Mouse (Mus musculus) spleen, postnatal 4 days (tissue): Measurements from ENCODE around the gene Reep3.

Source experiments
- DNase-seq, 2 experiments: peaks; one replicate each; pipeline ENCODE4 v3.0.0; 2022; ENCODE audit warnings: low spot score in 2 of 2

Gene Reep3

DNA sequence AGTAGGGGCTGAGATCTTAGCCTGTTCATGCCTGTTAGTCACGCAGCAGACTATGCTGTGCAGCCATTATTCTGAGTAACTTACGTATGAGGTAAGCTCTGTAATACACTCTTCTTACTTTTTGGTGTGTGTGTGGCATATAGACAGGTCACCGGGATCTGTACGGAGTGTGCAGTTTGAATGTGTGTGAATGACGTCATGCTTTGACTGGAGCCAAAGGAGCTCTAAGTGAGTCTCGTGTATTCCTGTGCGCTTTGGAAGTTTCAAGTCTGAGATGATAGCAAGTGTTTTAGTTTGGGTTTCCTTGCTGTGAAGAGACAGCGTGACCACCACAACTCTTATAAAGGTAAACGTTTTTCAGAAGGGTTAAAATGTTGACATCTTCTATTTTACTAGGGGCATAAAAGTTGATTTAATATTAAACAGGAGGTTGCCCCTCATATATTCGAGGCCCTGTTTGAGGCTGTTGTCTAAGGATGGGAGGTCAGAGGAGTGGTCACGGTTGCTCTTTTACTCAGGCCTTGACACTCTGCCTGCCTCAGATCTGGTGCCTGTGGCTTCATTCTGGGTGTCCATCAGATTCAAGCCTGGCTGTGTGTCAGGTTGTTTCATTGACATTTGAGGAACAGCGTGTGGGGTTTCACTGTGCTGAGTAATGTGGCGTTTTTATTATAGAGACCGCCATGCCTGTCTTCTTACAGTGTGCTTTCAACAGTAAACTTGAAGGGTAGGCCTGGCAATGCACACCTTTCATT is 14.5 kb upstream of the Reep3 start:
- no peak for DNase-seq

DNA sequence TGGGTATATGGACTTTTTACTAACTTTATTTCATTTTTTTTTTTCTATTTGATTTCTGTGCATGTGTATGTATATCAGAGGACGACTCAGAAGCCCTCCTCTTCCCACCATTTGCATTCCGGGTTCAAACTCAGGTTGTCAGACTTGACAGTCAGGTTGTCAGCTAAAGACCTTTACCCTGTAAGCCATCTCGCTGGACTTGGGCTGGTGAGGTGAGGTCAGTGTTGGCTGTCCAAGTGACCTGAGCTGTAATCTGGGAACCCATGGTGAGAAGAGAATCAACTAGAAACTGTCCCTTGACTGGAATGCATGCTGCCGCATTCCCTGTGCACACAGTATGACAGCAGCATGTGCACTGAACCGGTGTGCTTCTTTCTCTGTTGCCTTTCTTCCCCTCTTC is 12.9 kb upstream of the Reep3 start:
- DNase-seq, result no peak

DNA sequence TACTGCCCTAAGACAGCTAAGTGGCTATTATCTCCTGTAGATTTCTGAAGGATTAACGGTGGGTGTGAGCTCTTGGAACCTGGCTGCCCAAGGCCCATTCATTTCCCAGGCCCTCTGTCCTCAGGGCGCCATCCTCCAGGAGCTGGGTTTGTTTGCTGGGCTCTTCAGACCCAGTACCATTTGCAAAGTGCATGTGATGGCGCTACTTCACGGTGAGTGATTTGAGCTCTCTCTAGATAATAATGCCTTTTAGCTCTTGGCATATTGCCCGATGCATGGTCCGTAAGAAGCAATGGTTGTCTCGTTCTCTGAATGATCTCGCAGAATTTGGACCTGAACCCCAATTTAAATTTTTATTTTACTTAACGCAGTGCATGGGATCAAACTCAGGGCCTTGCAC is 11.4 kb upstream of the Reep3 start:
- no peak for DNase-seq

DNA sequence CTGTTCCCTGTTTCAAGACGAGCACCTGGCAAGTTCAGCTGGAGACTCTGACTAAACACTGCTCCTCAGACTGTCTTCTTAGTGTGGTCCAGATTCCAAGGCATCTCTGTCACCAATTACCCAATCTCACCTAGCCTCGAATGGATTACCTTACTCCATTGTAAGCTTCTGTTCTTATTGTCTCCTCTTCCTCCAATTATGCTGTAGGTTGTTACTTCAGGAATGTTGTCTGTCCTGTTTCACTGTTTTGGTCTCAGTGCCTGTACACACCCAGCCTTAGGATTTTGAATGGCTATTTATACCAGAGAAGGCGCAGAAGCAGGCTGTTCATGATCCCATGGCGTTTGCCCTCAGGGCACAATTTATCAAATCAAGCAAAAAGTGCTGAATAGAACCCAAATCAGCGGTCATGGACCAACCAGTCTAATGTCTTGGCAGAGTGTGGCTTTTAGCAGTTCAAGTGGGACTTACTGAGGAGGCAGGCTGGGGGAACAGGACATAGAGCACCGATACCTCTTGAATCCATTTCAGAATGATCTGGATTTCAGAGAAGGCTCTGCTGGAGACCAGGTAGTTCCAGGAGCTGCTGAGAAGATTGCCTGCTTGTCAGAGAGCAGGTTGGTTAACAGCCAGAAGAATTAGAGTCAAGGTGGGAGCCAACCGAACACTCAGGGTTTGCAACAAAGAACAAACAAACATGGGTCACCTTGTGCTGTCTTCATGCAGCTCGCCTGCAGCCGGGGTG is 10.4 kb upstream of the Reep3 start:
- no peak for DNase-seq

DNA sequence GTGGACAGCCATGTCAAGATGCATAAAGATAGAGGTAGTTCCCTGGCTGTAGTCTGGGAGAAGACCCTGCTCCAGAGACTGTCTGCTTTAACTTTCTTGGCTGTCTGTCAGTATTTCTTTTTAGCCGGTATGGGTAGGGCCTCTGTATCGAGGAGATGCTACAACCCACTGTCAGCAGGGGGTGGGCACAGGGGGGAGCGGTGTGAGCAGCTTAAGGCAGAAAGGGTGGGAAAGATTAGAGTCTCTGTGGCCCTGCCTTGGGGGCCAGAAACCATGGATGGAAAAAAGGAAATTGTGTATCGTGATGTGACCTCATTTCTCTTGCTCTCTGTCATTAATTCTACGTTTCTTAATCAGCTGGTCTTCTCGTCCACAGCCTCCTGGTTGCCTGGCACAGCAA is 9.7 kb upstream of the Reep3 start:
- DNase-seq, result no peak

DNA sequence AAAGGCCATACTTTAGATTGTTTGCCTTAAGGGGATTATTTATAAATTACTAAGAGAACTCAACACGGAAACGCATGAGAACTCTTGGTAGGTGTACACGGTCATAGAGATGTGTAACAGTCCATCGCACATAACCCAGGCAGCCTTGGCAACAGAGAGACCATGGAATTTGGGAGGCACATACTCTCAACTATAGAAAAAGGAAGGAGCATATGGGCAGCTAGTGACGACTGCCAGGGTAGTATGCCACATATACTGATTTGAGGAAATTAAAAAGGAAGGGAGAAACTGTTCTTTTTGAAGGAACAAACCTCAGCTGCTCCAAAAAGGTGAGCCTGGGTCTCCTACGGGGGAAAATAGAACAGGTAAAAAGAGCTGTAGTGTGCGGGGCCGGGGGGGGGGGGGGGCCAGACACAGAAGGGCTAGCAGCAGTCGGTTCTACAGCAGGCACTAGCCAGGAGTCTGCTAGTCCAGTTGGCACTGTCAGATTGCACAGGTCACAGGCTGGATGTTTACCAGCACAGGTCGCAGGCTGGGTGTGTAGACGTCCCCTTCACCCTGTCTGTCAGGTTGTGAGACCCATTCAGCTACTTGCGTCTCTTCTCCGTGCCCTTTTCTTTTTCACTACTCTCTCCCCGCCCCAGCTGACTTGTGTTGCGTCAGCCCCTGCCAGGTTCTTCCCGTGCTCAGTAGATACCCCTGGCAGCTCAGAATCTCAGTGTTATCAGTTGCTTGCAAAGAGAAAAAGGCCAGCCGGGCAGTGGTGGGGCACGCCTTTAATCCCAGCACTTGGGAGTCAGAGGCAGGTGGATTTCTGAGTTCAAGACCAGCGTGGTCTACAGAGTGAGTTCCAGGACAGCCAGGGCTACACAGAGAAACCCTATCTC is 8.8 kb upstream of the Reep3 start:
- no peak for DNase-seq

DNA sequence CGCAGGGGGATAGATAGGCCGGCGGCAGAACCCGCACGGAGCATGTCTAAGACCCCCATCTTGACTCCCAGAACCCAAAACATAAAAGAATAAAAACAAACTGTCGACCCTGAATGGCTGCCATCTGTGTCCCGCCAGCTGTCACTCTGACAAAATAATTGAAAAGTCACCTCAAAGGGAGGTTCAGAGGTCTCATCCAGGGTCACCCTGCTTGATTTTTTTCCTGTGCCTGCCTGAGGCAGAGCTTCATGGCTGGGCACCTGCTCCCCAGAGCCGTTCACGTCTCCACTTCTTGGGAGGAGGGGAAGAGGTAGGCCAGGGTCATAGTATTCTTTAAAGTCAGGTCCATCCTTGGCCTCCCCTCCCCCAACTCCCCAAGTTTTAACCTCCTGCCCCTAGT is 7.8 kb upstream of the Reep3 start:
- DNase-seq, result no peak

DNA sequence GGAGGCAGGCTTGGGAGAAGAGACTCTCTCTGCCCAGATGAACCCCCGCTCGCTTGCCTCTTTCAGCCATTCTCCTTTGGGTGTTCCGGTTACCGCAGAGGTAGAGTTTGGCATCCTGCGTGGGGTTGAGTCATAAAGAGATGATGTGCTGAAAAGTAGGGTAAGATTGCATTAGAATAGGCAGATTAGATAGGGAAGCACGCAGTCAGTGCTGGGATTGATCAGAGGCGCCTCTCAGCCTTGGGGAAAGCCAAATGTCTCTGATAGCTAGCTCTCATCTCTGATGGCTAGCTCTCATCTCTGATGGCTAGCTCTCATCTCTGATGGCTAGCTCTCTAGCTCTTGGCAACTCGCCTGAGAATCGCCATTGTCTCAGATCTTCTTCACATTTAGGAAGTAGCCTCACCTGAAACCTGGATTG is 4.1 kb upstream of the Reep3 start:
- no peak for DNase-seq

DNA sequence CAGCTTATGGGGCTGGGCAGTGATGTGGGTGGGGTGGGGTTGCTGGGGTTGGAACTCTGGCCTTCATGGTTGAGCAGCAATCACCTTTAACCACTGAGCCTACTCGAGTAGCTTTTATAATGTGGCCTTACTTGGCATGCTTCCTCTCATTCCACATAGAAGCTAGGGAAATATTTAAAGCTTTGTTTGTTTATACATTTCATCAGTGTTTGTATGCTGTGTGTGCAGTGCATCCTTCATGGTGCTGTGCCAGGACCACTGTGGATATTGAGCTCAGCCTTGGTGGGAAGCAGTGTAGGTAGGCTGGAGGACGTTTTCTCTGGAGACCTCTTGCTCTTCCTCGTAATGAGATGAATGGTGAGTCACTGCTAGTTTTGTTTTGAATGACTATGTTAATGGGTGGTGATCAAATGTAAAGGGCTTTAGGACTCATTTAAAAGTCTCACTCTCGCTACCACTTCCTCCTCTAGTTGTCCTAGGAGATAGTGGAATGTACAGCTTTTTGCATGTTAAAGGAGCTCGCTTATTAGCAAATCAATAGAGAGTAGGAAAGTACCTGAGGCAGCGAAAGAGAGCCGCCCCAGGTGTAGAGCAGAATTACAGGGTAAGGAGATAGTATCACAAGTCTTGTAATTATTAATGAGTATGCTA is 3.4 kb upstream of the Reep3 start:
- DNase-seq, result no peak

DNA sequence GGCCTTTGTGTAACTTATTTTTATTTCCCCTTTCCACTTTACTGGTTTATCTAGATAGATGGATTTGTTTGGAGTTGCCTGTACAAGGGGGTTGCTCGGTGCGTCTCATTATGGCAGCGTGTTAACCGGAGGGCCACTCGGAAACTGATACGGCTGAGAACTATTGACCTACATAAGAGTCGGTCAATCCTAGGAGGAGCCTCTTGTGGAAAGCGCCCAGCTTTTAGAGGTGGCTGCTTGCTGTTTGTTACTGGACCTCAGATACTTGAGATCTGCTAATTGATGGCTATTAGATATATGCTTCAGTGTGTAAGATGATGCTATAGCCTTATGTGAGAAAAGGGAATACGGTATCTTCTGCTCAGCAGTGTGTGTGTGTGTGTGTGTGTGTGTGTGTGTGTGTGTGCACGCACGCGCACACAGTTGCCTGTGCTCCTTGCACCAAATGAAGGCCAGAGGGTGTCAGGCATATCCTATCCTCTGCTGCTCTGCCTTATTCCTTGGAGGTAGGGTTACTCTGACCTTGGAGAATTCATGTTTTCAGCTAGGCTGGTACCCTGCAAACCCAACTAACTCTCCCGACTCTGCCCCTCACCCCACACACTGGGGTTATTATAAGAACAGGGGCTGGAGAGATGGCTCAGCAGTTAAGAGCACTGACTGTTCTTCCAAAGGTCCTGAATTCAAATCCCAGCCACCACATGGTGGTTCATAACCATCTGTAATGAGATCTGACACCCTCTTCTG is 2.6 kb upstream of the Reep3 start:
- no peak for DNase-seq

DNA sequence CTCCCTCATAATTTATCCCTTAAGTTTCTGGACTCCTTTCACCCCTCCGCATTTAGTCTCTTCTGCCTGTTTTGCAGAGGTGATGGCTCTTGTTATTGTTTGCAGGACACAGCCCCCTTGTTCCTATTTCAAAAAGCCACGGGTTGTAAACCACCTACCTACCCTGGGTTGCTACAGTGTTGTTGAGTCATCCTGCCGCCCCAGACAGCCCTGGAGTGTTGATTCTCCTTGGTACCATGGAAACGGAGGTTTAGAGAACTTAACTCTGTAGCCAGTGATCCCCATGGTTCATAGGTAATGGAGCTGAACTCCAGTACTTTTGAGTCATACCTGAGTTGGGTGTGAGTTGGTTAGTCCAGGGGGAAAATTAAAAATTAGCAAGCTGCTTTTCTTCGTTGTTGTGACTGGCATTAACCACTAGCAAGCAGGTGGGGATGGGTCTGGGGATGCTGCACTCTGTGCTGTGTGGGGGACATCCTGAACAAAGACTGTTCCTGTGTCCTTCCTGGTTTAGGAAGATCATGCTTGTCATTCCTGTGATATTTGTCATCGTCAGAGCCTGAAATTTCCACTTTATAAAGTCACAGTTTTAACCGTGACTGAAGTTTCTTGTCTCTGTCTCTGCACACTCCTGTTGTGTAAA is 1.8 kb upstream of the Reep3 start:
- no peak for DNase-seq

DNA sequence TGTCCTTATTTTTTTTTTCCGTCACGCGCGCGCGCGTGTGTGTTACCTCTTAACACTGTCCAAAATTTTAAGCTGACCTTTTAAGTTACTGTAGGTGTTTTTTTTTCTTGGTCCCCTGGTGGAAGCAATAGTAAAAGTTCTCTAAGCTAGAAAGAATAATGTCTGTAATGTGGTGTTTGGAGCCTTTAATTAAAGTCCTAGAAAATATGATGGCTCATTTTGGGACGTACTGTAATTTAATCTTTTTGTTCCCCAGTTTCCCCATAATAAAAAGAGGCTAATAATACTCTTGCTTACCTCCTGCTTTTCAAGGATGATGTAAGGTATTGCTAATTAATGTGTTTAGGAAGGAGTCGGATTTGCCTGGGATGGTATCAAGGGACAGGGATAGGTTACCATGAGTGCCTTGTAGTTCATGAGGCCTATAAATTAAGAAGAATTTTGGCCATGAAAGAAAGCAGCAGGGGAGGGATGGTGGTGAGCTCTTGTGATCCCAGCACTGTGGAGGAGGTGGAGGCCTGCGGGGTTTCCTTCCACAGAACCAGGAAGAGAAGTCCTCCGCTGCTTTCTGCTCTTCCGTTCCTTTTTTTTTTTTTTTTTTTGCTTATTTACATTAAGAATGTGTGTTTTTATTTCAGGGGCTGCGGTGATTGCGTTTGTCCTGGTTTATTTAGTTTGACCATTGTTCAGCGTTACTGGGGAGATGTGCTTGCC is 849 bp upstream of the Reep3 start:
- DNase-seq, result no peak

DNA sequence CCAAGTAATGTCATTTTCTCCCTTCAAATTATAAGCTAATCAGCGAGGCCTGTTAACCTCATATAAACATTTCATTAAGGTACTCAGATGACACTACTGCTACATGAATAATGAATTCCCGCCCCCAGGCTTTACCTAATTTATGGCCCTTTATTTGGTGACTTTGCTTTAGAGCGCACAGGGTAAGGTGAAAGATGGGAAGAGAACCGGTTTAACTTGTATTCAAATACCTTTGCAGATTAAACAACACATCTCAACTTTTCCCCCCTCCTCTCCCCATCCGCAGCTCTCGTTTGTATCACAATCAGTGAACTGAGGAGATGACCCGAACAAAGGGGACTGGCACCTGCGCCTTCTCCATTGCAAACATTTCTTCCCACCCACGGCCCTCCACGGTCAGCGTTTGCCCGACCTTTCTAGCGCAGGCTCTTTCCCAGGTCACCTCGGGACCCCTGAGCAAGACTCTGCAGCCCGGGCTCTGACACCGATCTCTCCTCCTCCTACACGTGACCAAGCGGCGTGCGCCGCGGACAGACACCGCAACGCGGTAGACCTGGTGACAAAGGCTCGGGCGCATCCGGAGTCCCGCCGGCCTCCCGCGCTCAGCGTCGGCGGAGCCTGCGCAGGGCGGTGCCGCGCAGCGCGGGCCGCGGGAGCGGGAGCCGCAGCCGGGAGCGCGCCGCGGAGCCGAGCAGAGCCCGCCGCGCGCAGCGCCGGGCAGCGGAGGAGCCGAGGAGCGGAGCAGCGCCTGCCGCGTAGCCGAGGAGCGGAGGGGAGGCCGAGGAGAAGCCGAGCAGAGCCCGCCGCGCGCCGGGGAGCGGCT is 736 bp downstream of the Reep3 start, which contains the start of gene Jmjd1c:
Jmjd1c (plus strand) TSS at position 328 of the 823 bp plus-strand sequence.
- DNase-seq, result peak; percentile 61 to 84

DNA sequence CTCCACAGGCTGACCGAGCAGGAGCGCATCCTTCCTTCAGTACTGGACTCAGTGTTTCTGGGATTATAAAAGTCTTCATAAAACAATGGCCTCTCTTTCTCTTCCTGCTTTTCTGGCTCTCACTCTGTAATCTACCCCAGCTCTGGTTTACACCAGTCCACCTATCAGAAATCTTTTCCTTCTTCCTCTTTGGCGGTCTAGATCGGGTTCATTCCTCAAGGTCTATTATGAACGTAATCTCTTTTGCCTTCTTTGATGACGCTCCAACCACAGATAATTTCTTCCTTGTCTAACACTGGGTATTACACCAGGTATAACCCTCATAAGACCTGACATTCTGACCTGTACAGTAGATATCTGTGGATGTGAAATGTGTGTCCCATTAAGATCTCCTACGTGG is 1.8 kb downstream of the Reep3 start:
- no peak for DNase-seq

DNA sequence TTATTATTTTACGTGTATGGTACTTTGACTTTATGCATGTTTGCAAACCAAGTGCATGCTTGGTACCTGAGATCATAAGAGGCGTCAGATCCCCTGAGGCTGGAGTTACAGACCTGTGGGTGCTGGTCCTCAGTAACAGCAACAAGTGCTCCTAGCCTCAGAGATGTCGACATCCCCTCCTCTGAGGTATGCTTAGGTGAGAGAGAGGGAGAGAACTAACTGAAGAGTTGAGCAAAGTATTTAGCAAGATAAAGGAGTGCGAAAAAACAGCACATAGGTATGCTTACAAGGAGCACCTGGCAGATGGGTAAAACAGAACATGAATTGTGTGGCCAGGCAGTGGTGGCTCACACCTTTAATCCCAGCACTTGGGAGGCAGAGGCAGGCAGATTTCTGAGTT is 6.1 kb downstream of the Reep3 start:
- no peak for DNase-seq

DNA sequence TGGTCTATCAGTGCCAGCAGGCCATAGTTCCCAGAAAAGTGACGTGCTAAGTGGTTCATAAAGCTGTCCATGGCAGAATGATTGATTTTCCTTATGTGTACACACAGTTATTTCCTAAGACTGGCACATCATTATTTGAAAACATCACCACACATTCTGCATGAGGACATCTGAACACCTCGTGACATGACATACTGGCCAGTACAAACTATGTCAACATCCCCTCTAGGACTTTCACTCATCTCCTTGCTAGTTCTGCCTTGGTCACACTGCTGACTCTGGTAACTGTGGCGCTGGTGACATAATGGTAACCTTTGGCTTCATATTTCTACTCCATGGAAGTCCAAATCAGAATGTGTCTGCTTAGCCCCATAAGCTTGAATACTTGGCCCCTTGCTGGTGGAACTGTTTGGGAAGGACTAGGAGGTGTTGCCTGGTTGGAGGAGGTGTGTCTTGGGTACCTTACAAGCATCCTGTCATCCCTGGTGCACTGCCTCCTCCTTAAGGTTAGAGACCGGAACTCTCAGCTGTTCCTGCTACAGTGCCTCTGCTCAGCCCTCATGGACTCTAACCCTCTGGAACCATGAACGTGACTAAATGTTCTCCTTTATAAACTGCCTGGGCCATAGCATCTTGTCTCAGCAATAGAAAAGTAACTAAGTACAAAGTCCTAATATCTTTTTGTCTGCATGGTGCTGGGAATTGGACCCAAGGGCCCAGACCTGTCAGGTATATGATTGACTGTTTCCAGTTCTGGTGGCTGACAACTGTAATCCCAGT is 9.1 kb downstream of the Reep3 start:
- DNase-seq, result no peak

DNA sequence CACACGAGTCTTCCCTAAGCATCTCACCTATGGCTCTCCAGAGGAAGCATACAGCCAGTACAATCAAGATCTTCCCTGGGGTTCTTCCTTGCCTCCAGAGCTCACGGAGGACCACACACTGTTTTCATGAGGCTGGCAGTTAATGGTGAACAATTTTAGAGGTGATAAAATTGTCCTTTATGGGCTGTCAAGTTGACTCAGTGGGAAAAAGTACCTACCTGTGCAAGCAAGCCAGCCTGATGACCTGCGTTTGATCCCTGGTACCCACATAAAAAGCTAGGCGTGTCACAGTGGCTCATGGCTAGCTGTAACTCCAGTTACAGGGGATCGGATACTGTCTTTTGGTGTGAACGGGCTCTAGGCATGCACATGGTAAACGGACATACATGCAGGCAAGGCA is 10.8 kb downstream of the Reep3 start:
- no peak for DNase-seq

DNA sequence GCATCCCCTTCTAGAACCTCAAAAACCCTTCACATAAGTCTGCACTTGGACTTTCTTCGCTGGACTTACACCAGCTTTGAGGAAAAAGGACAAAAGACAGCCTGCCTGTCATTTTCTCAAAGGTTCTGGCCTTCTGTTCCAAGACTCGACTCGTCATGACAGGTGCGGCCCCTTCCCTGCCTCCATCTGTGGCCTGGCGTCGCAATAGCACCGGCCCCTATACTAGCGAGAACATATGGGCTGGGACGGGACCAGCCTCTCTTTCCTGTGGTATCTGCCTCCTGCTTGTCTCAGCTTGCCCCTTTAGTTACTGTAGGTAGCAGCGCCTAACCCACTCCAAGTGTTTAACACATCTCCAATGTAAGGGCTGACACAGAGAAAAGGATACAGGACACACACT is 11.6 kb downstream of the Reep3 start:
- no peak for DNase-seq
